Mouse (Mus musculus) liver, embryonic 18 days (tissue): ENCODE results near the gene Gm30737. TPM values are rescaled to one million over a fixed set of nuclear protein-coding genes. Genes with fewer than 3 reads are reported as not detected.

ENCODE experiments used
- polyA plus RNA-seq: library from polyadenylated mRNA; depleted of rRNA; stranded (reverse); fragments of >200 nt; gene quantifications from 2 replicates; pipeline ENCODE4 v1.2.3, GENCODE M21; 2012; rRNA removed

Gm30737 gene
- polyA plus RNA-seq: not detected in 2 replicates

DNA sequence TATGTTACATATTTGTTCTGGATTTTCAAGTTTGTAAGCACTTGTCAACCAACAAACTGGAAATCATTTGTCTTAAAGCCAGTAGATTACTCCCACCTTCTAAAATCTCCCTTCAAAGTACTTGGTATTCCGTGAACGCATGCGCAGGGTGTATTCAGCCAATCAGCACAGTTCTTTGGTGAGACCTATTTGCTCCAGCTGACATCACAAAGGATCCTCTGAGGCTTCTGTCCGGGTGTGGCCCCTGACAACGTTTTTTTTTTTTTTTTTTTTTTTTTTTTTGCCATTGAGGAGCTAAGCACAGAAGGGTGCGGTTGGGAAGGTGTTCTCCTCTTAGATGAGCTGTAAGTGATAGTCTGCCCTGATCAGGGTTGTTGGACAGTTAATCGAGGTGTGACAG is at the start of gene Gm30737:
Gene Gm30737, plus strand, starts transcription at position 301 of the 400 bp plus-strand sequence.

